Mouse (Mus musculus) embryonic fibroblast, embryonic 13.5 days (primary cell): ENCODE data around the gene Grin3b. TPM values are rescaled to one million over a fixed set of nuclear protein-coding genes. Genes with fewer than 3 reads are reported as not detected.

ENCODE experiments used
- H3K27ac ChIP-seq: 2 replicates; pipeline ENCODE4 v1.5.1; 2012; ENCODE audit warnings: low read length, control low read depth, inconsistent platforms; ENCODE audit not compliant: insufficient read depth
- H3K4me1 ChIP-seq: 2 replicates; pipeline ENCODE4 v1.6.1; 2011; ENCODE audit warnings: low read length; ENCODE audit not compliant: control insufficient read depth, insufficient read depth
- H3K4me3 ChIP-seq: 2 replicates; pipeline ENCODE4 v1.5.1; 2011; ENCODE audit warnings: mild to moderate bottlenecking, control low read depth, low read length; ENCODE audit not compliant: insufficient read depth
- CTCF ChIP-seq: IDR thresholded peaks from 2 replicates; pipeline ENCODE4 v1.5.1; 2011; ENCODE audit warnings: mild to moderate bottlenecking, control low read depth, low read length, moderate library complexity, borderline replicate concordance; ENCODE audit not compliant: insufficient read depth
- POLR2A ChIP-seq: IDR thresholded peaks from 2 replicates; pipeline ENCODE4 v1.6.1; 2011; ENCODE audit warnings: low read depth, mild to moderate bottlenecking, control low read depth, low read length, moderate library complexity
- polyA plus RNA-seq: library from polyadenylated mRNA; stranded (reverse); fragments of >200 nt; gene quantifications from 2 replicates; pipeline ENCODE4 v1.2.4, GENCODE M21; 2011; ENCODE audit warnings: low read depth; ENCODE audit not compliant: missing spikeins, insufficient read length

The Grin3b gene
- polyA plus RNA-seq, 1 experiment, result 0.16 TPM

DNA sequence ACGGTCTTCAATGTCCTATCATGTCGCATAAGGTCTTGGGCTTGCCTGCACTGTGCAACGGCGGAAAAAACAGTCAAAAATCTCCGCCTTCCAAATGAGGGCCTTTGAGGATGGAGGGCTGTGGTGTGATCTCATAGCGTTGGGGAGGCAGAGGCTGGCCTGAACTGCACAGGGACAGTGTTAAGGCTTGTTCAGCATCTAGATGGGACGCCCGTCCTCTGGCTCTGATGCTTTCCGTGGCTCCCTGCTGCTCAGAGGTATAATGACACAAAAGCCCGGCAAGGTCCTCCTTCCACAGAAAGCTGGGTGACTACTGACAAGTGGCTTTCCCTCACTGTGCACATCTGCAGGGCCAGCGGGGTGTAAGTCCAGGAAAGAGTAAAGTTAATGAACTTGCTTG lies 49.7 kb downstream of the Grin3b start:
- no peak for TF ChIP-seq CTCF
- TF ChIP-seq POLR2A, result no peak
- H3K27ac ChIP-seq, result no peak overlapping the region
- peaks cover 8% of the 10 kb centered on the region for H3K4me1 ChIP-seq
- no peak overlapping the region for H3K4me3 ChIP-seq

DNA sequence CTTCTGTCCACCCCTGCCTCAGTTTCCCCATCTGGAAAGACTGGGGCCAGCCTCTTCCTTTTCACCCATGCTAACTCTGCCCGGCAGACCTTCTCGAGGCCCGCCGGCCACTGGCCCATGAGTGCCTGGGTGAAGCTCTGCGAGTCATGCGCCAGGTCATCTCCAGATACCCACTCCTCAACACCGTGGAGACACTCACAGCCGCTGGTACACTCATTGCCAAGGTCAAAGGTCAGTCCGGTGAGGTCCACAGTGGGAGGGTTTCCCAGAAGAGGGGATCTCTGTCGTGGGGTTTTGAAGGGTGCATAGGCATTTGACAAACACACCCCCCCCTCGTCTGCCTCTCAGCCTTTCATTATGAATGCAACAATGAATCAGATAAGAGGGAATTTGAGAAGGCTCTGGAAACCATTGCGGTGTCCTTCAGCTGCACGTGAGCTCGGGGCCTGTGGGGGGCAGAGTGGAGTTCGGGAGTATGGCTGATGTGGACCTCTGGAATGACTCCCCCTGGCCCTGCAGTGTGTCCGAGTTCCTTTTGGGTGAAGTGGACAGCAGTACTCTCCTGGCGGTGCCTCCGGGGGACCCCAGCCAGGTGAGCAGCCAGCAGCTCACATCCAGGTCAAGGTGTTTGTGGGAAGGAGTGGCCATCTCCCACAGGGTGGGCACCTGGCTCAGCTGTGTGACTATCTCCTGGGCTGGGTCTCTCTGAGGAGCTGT lies 50.2 kb downstream of the Grin3b start:
- H3K27ac ChIP-seq, result no peak overlapping the region

DNA sequence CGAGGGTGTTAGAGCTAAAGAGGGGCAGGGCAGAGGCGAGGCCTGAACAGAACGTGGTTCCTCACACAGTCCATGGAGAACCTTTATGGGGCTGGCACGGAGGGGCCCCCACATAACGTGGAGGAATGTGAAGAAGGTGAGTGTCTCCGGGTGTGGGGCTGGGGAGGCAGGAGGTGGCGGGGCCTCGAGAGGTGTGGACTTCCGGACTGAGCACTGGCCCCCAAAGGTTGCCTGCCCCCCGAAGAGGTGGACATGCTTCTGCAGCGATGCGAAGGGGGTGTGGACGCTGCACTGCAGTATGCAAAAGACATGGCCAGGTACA lies 50.8 kb downstream of the Grin3b start:
- no peak for TF ChIP-seq POLR2A
- TF ChIP-seq CTCF, result no peak
- H3K4me1 ChIP-seq, result peaks cover 8% of the 10 kb centered on the region
- no peak overlapping the region for H3K27ac ChIP-seq
- no peak overlapping the region for H3K4me3 ChIP-seq

More for the DNA sequence above, 50.2 kb downstream of the Grin3b start:
- Histone ChIP-seq H3K4me3 (no peak overlapping the region), H3K4me1 (peaks cover 8% of the 10 kb centered on the region)
- TF ChIP-seq CTCF, result no peak
- TF ChIP-seq POLR2A, result no peak

DNA sequence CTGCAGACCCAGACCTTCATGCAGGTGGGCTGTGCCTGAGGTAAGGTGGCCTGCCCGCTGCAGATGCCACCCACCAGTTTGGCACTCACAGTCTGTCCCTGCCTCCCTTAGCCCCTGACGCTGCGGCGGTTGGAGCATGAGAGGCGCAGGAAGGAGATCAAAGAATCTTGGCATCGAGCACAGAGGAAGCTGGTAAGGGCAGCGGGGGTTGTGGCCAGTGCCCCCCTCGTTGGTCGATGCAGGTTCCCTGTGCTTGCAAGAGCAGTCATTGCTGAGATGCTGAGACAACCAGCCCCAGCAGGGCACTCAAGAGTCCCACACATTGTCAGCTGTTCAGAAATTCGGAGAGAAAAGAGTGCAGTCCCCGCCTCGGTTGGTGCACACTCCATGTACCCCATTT lies 51.6 kb downstream of the Grin3b start:
- Histone ChIP-seq H3K27ac (no peak overlapping the region), H3K4me3 (no peak overlapping the region)
- TF ChIP-seq CTCF (no peak), POLR2A (no peak)

GRCm38 (mm10) chr10:80022806-80023205 lies 52.3 kb downstream of the Grin3b start:
- H3K27ac ChIP-seq, result no peak overlapping the region
- H3K4me1 ChIP-seq, result peaks cover 8% of the 10 kb centered on the region
- H3K4me3 ChIP-seq, result no peak overlapping the region
- TF ChIP-seq POLR2A (no peak), CTCF (no peak)

More for the DNA sequence above, 51.6 kb downstream of the Grin3b start:
- H3K4me1 ChIP-seq, result peaks cover 8% of the 10 kb centered on the region

- TF ChIP-seq POLR2A, result no peak
- no peak overlapping the region for H3K27ac ChIP-seq
These were observed 53.2 kb downstream of the Grin3b start for GRCm38 (mm10) chr10:80023758-80024157.

GRCm38 (mm10) chr10:80024229-80025043 lies 53.9 kb downstream of the Grin3b start:
- H3K4me1 ChIP-seq, result peaks cover 8% of the 10 kb centered on the region
- no peak overlapping the region for H3K4me3 ChIP-seq
- no peak overlapping the region for H3K27ac ChIP-seq
- TF ChIP-seq CTCF (no peak), POLR2A (no peak)

More at GRCm38 (mm10) chr10:80023758-80024157, 53.2 kb downstream of the Grin3b start:
- Histone ChIP-seq H3K4me3 (no peak overlapping the region), H3K4me1 (peaks cover 8% of the 10 kb centered on the region)

- no peak for TF ChIP-seq CTCF
- no peak for TF ChIP-seq POLR2A
- Histone ChIP-seq H3K27ac (no peak overlapping the region), H3K4me3 (no peak overlapping the region), H3K4me1 (peaks cover 8% of the 10 kb centered on the region)
These were observed 54.5 kb downstream of the Grin3b start for GRCm38 (mm10) chr10:80025044-80025347.

DNA sequence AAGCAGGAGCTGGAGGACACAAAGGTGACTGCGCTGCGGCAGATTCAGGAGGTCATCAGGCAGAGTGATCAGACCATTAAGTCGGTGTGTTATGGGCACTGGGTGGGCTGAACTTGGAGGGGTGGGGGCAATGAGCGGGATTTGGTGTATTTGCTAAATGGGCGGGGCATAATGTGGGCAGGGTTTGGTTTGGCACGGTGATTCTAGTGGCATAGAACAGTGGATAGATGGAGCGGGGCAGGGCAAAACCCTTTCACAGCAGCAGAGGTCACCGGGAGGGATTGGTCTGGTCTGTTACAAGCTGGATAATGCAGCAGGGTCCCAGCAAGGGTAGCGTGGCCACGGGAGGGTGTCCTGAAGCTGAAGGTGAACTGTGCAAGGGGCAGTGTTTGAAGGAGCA lies 54.9 kb downstream of the Grin3b start:
- Histone ChIP-seq H3K27ac (no peak overlapping the region), H3K4me3 (no peak overlapping the region), H3K4me1 (peaks cover 8% of the 10 kb centered on the region)
- TF ChIP-seq POLR2A (no peak), CTCF (no peak)

DNA sequence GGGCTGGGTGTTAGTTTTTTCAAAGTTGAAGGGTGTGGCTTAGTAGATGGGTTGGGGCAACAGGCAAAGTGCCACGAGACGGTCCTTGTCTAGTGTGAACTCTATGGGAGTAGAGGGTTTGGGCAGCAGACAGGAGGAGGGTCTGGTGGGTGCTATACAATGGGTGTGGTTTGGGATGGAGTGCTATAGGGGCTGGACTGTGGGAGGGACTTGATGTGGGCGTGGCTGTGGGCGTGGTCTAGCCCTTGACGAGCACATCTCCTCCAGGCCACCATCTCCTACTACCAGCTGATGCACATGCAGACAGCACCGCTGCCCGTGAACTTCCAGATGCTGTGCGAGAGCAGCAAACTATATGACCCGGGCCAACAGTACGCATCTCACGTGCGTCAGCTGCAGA lies 55.4 kb downstream of the Grin3b start:
- TF ChIP-seq CTCF (no peak), POLR2A (no peak)
- H3K27ac ChIP-seq, result no peak overlapping the region
- peaks cover 8% of the 10 kb centered on the region for H3K4me1 ChIP-seq
- no peak overlapping the region for H3K4me3 ChIP-seq

Other genes with a start within 250 kb of the Grin3b start
- gene Polrmt, start 224.1 kb upstream of the Grin3b start, polyA plus RNA-seq, result 14.9 TPM in 2 replicates
- 0.23 TPM in 1 of 2 replicates, not detected in the other for gene Fgf22, start 215.6 kb upstream of the Grin3b start, polyA plus RNA-seq
- gene Rnf126, start 203.8 kb upstream of the Grin3b start, polyA plus RNA-seq, result 38.4 and 39.5 TPM in 2 replicates
- gene Fstl3, start 193.4 kb upstream of the Grin3b start, polyA plus RNA-seq, result 21.9 and 42.7 TPM in 2 replicates
- not detected in 2 replicates for gene Prss57, start 179.8 kb upstream of the Grin3b start, polyA plus RNA-seq
- 45.2 and 54.0 TPM in 2 replicates for gene Palm, start 177.1 kb upstream of the Grin3b start, polyA plus RNA-seq
- not detected in 2 replicates for gene Misp, start 149.7 kb upstream of the Grin3b start, polyA plus RNA-seq
- 351 and 422 TPM in 2 replicates for gene Ptbp1, start 116.3 kb upstream of the Grin3b start, polyA plus RNA-seq
- gene Prtn3, start 96.2 kb upstream of the Grin3b start, polyA plus RNA-seq, result not detected in 2 replicates
- 3.1 and 4.9 TPM in 2 replicates for gene Plppr3, start 96.1 kb upstream of the Grin3b start, polyA plus RNA-seq
- gene Elane, start 84.5 kb upstream of the Grin3b start, polyA plus RNA-seq, result not detected in 2 replicates
- gene Cfd, start 79.9 kb upstream of the Grin3b start, polyA plus RNA-seq, result not detected in 2 replicates
- gene Med16, start 61.8 kb upstream of the Grin3b start, polyA plus RNA-seq, result 15.2 and 16.1 TPM in 2 replicates
- gene Gm26602, start 59.9 kb upstream of the Grin3b start, polyA plus RNA-seq, result not detected in 2 replicates
- gene Kiss1r, start 53.7 kb upstream of the Grin3b start, polyA plus RNA-seq, result 0.44 TPM in 1 of 2 replicates, not detected in the other
- 66.3 and 86.3 TPM in 2 replicates for gene R3hdm4, start 49.5 kb upstream of the Grin3b start, polyA plus RNA-seq
- 5.2 and 6.0 TPM in 2 replicates for gene Arid3a, start 43.7 kb upstream of the Grin3b start, polyA plus RNA-seq
- 29.2 and 29.3 TPM in 2 replicates for gene Wdr18, start 10.6 kb upstream of the Grin3b start, polyA plus RNA-seq
- 73.4 and 78.1 TPM in 2 replicates for gene Tmem259, start 13.6 kb downstream of the Grin3b start, polyA plus RNA-seq
- 642 and 721 TPM in 2 replicates for gene Cnn2, start 17.9 kb downstream of the Grin3b start, polyA plus RNA-seq
- gene Abca7, start 25.8 kb downstream of the Grin3b start, polyA plus RNA-seq, result 3.5 and 4.0 TPM in 2 replicates
- 1.7 and 3.1 TPM in 2 replicates for gene Arhgap45, start 45.9 kb downstream of the Grin3b start, polyA plus RNA-seq
- gene Polr2e, start 69.1 kb downstream of the Grin3b start, polyA plus RNA-seq, result 46.3 and 61.0 TPM in 2 replicates
- gene Gpx4, start 76.5 kb downstream of the Grin3b start, polyA plus RNA-seq, result 214 and 217 TPM in 2 replicates
- 50.7 and 53.5 TPM in 2 replicates for gene Sbno2, start 134.9 kb downstream of the Grin3b start, polyA plus RNA-seq
- 80.8 and 91.7 TPM in 2 replicates for gene Stk11, start 145.1 kb downstream of the Grin3b start, polyA plus RNA-seq
- gene Atp5d, start 167.9 kb downstream of the Grin3b start, polyA plus RNA-seq, result 202 and 250 TPM in 2 replicates
- 24.1 and 28.4 TPM in 2 replicates for gene Cbarp, start 170.1 kb downstream of the Grin3b start, polyA plus RNA-seq
- gene Midn, start 177.6 kb downstream of the Grin3b start, polyA plus RNA-seq, result 101 TPM in 2 replicates
- gene Cirbp, start 195.3 kb downstream of the Grin3b start, polyA plus RNA-seq, result 29.2 and 50.2 TPM in 2 replicates
- gene 1600002K03Rik, start 202.2 kb downstream of the Grin3b start, polyA plus RNA-seq, result 8.4 and 12.2 TPM in 2 replicates
- gene Efna2, start 208.8 kb downstream of the Grin3b start, polyA plus RNA-seq, result 5.2 and 8.3 TPM in 2 replicates